Mouse (Mus musculus): Measurements from ENCODE around the gene Men1.
A peak's percentile ranks its signal among the peaks of the same experiment; 100 is the strongest.
"Not testable (repeated sequence)": the region's sequence is repeated elsewhere in the genome, so short reads cannot be mapped to it uniquely, and the experiment has no call there.

The Men1 gene

GRCm38 (mm10) chr19:6334673-6335457, at the start of gene Men1:
Gene Men1, plus strand, starts transcription at chr19:6334979.
- DNase-seq (ENCODE audit: low spot score) = peak; percentile 96

- DNase-seq (ENCODE audit: low spot score) = no peak
Measured at GRCm38 (mm10) chr19:6285226-6285625, 49.6 kb upstream of the Men1 start.

- DNase-seq (ENCODE audit: low spot score) = peak; percentile 76
Measured at GRCm38 (mm10) chr19:6285632-6286433, 48.9 kb upstream of the Men1 start.

- DNase-seq (ENCODE audit: low spot score) = no peak
Measured at GRCm38 (mm10) chr19:6286434-6287401, 48.1 kb upstream of the Men1 start.

GRCm38 (mm10) chr19:6288236-6288894, 46.4 kb upstream of the Men1 start:
- no peak for DNase-seq (ENCODE audit: low spot score)

GRCm38 (mm10) chr19:6289696-6290238, 45.0 kb upstream of the Men1 start:
- no peak for DNase-seq (ENCODE audit: low spot score)

GRCm38 (mm10) chr19:6290720-6291116, 44.1 kb upstream of the Men1 start:
- DNase-seq (ENCODE audit: low spot score) = not testable (repeated sequence)

GRCm38 (mm10) chr19:6291117-6291781, 43.5 kb upstream of the Men1 start:
- DNase-seq (ENCODE audit: low spot score) = peak; percentile 89

GRCm38 (mm10) chr19:6292262-6292661, 42.5 kb upstream of the Men1 start:
- DNase-seq (ENCODE audit: low spot score) = no peak

- DNase-seq (ENCODE audit: low spot score) = no peak
Measured at GRCm38 (mm10) chr19:6294301-6294700, 40.5 kb upstream of the Men1 start.

GRCm38 (mm10) chr19:6296551-6297210, 38.1 kb upstream of the Men1 start:
- DNase-seq (ENCODE audit: low spot score) = no peak

GRCm38 (mm10) chr19:6297641-6298040, 37.1 kb upstream of the Men1 start:
- DNase-seq (ENCODE audit: low spot score) = peak; percentile 70

- DNase-seq (ENCODE audit: low spot score) = no peak
Measured at GRCm38 (mm10) chr19:6299003-6299402, 35.8 kb upstream of the Men1 start.

GRCm38 (mm10) chr19:6299450-6300267, 35.1 kb upstream of the Men1 start:
- no peak for DNase-seq (ENCODE audit: low spot score)

GRCm38 (mm10) chr19:6300402-6300841, 34.4 kb upstream of the Men1 start:
- DNase-seq (ENCODE audit: low spot score) = no peak

- no peak for DNase-seq (ENCODE audit: low spot score)
Measured at GRCm38 (mm10) chr19:6302114-6302513, 32.7 kb upstream of the Men1 start.

- no peak for DNase-seq (ENCODE audit: low spot score)
Measured at GRCm38 (mm10) chr19:6302522-6302921, 32.3 kb upstream of the Men1 start.

- no peak for DNase-seq (ENCODE audit: low spot score)
Measured at GRCm38 (mm10) chr19:6303831-6304230, 30.9 kb upstream of the Men1 start.
